Mouse (Mus musculus) kidney, postnatal 14 days (tissue): ENCODE results near the gene Oxt.

ENCODE experiments used
- DNase-seq: peaks from one replicate; pipeline ENCODE4 v3.0.0; 2022; ENCODE audit warnings: mixed read lengths

Gene Oxt

DNA sequence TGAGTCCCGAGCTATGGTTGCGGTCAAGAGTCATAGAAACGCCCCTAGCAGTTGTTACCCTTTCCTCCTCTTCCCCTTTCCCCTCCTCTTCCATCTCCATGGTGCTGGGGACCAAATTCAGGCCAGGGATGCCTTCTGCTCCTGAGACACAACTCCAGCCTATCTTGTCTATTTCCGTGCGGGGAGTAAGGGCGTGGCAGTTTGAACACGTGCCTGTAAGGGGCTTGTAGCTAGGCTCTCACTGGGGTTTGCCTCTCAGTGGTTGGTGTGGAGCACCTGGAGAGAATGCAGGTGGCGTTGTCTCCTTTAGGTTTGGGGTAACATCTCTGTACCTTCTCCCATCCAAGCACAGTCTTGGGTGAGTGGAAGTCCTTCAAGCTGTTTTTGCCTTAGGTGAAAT is 3.8 kb downstream of the Oxt start:
- no peak for DNase-seq

DNA sequence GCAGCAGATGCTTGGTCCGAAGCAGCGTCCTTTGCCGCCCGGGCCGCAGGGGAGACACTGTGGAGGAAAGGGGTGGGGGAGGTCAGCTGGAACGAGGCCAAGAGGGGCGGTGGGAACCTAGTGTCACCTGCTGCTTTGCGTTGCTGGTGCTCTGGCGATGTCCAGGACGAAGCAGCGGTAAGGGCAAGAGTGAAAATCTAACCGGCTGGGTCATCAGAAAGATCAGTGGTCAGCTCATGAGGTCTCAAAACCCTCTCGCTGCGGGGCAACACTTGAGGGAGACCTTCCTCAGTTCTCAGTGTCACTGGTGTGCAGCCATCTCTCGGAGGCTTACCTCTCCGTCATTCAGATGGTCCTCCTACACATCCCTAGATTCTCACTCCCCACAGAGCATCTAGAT is 5.2 kb downstream of the Oxt start:
- no peak for DNase-seq

DNA sequence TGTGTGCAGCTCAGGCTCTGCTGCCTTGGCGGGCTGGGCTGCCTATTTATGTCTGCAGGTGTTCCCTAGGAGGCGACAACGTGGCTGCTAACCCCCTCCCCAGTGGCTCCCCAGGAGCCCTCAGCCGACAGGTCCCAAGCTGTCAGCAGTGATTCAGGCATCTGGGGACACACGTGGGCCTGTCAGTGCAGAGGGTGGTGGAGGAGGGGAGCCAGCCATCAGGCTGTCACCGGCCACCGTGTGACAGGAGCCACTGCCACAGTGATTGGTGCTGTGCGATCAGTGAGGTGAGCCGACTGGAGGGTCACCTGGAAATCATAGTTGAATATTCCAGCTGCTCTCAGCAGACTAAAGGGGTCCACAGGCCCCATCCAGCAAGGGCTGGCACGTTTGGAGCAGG is 6.6 kb downstream of the Oxt start, which contains the start of gene Avp:
TSS of gene Avp (minus strand) at position 3 of the 400 bp plus-strand sequence.
- DNase-seq, result no peak

DNA sequence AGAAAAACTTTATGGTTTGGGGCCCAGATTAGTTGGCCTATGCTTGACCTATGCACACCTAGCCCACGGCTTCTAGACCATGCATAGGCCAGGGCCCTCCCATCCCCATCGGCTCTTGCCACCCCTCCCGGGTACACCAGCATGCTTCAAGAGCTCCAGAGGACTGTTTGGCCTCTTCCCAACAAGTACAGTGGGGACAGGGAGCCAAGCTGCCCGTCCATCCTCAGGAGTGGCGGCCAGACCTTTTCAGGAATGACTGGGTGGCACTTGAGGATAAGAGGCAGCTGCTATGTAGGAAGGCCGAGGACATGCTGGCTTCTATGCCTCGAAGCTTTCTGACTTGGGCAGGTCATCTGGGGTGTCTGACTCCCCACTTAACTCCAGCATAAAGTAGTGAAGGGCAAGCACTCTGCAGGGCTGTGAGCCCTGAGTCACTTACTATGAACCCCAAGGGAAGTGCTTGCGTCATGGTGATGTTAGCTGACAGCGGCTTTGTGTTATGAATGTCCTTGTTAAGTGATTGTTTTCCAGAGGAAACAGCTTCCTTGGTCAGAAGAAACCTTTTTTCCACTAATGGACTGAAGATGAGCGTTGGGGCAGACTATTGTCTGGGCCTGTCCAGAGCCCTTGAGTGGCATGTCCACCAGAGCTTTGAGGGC is 8.1 kb downstream of the Oxt start:
- DNase-seq, result no peak

DNA sequence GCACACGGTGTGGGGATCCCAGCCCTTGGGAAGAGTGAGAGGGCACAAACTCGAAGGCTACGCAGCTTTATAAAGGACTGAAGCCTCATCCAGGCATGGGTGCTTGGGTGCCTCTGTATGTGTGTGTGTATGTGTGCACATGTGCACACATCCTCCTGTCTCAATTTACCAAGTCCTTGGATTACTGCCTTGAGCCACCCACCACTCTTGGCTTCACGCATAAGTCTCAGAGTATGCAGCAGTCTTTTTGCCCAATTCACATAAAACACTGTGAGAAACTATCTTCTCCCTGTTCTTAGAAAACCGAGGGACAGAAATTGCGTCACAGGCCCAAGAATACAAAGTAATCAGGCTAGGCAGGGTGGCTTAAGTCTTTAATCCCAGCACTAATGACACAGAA is 10.0 kb downstream of the Oxt start:
- no peak for DNase-seq

DNA sequence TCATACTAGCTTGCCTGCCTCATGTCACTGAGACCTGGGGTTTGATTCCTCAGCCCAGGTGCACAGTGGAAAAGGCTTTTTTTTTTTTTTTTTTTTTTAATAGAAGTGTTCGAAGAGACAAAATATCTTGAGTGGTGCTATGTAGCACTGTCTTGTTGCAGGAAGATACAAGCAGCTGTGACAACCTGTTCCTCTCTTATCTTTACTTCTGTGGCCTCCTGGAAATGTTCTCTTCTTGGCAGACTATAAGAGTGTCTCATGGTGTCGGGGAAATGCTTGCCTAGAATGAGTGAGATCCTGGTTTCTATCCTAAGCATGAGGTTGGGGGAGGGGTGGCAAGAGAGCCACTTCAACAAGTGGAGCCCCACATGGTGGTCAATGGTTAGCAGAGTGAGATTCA is 12.4 kb downstream of the Oxt start:
- no peak for DNase-seq

DNA sequence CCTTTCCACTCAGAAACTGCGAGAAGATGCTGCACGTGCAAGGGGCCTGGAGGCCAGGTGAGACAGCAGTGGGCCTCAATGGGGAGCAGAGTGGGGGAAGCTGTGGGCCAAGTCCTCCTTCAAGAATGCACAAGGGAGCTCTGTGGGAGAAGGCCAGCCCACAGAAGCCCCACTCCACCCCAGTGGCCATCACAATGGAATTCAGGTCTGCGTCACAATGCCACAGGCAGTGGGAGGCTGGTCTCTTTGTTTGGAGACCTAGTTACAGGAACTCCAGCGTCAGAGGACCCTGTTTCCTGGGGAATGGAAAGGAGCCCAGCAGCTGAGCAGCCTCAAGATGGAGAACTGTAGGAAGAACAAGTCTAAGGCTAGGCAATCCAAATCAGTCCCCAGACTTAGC is 13.2 kb downstream of the Oxt start:
- DNase-seq, result no peak

DNA sequence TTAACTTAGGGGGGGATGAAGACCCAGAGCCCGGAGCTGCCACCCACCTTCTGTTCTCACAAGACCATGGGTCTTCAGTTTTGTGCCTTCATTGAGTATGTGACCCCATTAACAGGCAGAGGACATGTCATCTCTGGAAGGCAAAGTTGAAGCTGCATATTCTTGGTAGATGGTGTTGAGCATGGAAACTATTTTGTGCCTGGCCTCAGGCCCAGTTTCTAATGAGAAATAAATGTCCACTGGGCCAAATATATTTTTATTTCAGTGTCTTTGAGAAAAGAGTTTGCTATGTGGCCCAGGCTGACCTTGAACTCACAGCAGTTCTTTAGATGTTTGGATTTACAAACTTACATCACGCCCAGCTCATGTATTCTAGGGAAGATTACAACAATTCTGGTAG is 13.8 kb downstream of the Oxt start:
- no peak for DNase-seq

DNA sequence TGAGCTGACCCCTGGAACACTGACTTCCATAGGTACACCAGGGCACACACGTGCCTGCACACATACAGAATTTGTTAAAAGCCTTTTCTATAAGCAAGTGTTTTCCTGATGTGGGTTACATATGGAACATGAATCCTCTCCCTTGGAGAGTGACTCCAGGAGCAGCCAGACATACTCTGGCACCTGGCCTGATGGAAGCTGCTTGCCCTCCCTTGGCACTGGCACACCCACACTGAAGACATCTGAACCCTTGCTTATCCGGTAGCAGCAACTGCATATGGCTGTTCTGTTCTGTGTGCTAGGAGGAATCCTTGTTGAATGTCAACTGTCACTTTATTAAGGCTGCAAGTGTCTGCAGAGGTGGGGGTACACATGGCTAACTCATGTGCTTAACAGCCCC is 15.0 kb downstream of the Oxt start:
- no peak for DNase-seq

DNA sequence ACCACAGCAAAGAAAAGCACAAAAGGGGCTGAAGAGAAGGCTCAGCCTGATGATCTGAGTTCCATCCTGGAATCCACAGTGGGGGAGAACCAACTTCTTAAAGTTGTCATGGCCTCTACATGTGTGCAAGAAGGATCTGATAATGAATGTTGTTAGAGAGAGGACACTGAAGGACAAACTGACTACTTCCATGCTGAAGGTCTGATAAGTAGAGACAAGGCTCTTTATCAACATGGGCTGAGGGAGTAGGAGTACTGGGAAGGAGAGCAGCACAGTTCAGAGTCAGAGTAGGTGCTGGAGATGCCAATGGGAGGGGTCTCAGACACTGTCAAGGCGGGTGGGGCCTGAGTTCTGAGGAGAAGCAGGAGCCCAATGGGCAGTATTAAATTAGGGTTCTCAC is 19.6 kb downstream of the Oxt start:
- DNase-seq, result no peak

DNA sequence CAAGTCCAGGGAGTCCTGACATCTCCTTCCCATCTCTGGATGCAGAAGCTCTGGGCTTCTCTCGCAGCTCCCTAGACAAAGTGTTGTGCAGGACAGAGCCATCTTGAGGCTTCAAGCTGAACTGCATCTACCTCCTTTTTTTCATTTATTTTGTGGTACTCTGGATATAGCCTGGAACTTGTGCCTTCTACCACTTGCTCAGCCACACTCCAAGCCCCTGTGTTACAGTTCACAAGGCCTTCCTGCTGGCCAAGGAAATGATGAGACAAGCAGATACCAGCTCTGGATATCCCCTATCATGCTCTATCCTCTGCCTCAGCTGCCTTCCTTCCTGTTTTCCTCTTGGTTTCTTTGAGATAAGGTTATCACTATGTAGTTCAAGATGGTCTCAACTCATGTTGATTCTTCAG is 21.6 kb downstream of the Oxt start:
- DNase-seq, result peak; percentile 51

DNA sequence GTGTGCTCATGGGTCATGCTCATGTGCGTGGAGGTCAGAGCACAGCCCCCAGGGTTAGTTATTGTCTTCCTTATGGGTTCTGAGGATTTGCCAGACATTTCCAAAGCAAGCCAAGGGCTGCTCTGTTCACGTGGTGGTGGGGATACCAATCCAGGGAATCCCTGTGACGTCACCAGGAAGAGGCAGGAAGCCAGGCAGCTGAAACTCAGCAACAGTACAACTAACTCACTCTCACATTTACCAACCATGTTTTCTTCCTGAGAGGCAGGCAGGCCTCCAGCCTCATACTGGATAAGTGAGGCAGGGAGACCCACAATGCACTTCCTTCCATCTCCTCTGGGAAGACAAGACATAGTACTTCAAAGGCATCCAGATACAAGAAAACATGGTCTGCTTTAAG is 22.4 kb downstream of the Oxt start:
- DNase-seq, result no peak

DNA sequence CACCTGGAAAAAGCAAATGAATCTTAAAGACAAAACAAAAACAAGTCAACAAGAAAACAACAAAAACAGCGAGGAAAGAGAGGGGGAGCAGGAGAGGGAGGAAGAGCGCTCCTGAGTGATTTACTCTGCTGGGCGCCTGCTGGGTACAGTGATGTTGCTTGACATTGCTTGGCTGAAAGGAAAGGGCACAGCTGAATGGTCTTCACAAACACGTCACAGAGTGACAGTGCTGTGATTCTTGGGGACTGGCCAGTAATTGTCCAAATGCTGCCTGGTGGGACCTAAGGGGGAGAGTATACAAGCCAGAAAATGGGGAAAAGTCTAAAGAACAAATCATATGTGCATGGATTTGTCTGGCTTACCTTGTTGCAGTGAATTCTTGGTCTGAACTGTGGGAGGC is 26.2 kb downstream of the Oxt start:
- DNase-seq, result no peak

DNA sequence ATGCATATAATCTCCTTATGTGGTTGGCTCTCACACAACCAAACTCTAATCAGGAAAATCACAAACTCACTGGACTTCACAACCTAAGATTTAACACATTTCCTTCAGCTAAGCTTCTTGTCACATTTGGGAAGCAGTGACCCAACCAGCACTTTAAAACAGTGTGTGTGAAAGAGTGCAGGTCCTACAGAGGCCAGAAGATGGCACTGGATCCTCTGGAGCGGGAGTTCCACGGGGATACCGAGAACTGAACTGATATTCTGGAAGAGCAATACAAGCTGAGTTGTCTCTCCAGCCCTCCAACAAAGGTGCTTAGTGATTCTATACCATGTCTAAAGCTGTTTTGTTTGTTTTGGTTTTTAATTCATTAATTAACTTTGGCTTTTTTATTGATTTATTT is 37.1 kb downstream of the Oxt start:
- DNase-seq, result peak; percentile 41

DNA sequence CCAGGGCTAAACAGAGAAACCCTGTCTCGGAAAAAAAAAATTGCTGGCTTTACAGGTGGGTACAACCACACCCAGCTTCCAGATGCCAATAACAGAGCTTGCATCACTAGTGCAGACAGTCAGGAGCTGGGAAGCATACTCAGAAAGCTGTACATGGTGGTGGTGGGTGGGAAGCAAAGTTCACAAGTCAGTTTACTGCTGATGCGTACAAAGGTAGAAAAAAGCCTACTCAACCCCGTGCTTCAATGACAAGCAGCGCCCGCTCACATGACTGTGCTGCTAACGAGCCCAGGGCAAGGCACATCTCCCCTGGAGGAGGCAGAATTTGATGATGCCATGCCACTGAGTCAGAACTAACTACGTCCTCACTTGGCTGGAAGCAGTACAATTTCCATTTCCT is 43.0 kb downstream of the Oxt start:
- peak; percentile 35 for DNase-seq
